Mouse (Mus musculus): ENCODE results near the gene Zc3h18. TPM values are rescaled to one million over a fixed set of nuclear protein-coding genes. Genes with fewer than 3 reads are reported as not detected.

The Zc3h18 gene
- polyA plus RNA-seq, 1 experiment: 66.3 TPM

DNA sequence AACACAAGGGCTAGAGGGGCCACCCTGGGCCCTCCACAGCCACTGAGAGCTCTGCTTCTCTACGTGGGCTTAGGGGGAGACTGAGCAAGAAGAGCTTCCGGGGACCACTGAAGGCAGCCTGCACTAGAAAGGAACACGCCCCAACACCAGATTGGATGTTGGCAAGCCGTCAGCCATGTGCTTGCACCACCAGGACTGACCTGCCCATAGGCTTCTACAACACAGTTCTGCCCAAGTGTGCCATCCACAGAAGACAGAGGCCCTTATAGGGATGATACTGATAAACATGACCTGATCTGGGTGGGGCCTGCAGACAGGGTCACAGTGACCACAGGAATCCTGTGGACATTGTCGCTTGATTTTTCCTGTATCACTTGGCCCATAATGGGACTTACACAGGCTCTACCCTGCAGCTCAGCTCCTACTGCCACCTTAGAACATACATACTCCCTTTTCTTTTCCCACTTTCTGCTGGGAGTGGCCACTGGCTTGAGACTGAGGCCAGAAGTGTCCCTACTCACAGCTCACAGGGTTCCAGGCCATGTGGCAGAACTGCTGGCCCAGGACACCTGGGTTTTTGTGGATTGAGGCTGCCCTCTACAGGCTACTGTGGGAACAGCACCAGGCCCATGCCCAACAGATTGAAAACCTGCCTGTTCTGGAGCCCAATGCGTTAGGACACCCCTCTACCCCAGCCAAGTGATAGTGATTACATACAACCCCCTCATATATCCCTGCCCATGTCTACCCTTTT is 43.5 kb upstream of the Zc3h18 start:
- Histone ChIP-seq H3K27ac (ENCODE audit: control insufficient read depth, insufficient read depth, low read length) (no peak overlapping the region), H3K4me3 (ENCODE audit: control insufficient read depth, insufficient read depth, low read length) (no peak overlapping the region), H3K36me3 (ENCODE audit: control insufficient read depth, insufficient read depth, low read length) (peaks cover 40% of the 10 kb centered on the region), H3K27me3 (ENCODE audit: control insufficient read depth, insufficient read depth, low read length) (no peaks in the 10 kb centered on the region), H3K4me1 (replicated peaks; ENCODE audit: control insufficient read depth, insufficient read depth, low read length) (peaks cover 7% of the 10 kb centered on the region)
- TF ChIP-seq POLR2A (IDR thresholded peaks at IDR 0.05; ENCODE audit: control insufficient read depth, extremely low read depth, insufficient read depth, low read length, poor library complexity) (no peak), CTCF (IDR thresholded peaks at IDR 0.05; ENCODE audit: borderline replicate concordance, control insufficient read depth, extremely low read depth, insufficient read depth, low read length, poor library complexity) (peak; percentile 92)
- DNase-seq: peak; percentile 85
- WGBS: 81% methylated on average over 6 of the region's 6 CpGs

GRCm38 (mm10) chr8:122333531-122333930 is 42.9 kb upstream of the Zc3h18 start:
- WGBS: 97% methylated on average over 7 of the region's 7 CpGs
- H3K4me1 ChIP-seq (replicated peaks; ENCODE audit: control insufficient read depth, insufficient read depth, low read length): peaks cover 7% of the 10 kb centered on the region
- peaks cover 40% of the 10 kb centered on the region for H3K36me3 ChIP-seq (ENCODE audit: control insufficient read depth, insufficient read depth, low read length)
- H3K27ac ChIP-seq (ENCODE audit: control insufficient read depth, insufficient read depth, low read length): no peak overlapping the region
- no peak overlapping the region for H3K4me3 ChIP-seq (ENCODE audit: control insufficient read depth, insufficient read depth, low read length)
- H3K27me3 ChIP-seq (ENCODE audit: control insufficient read depth, insufficient read depth, low read length): no peaks in the 10 kb centered on the region
- no peak for DNase-seq
- TF ChIP-seq CTCF (IDR thresholded peaks at IDR 0.05; ENCODE audit: borderline replicate concordance, control insufficient read depth, extremely low read depth, insufficient read depth, low read length, poor library complexity): no peak
- TF ChIP-seq POLR2A (IDR thresholded peaks at IDR 0.05; ENCODE audit: control insufficient read depth, extremely low read depth, insufficient read depth, low read length, poor library complexity): no peak

DNA sequence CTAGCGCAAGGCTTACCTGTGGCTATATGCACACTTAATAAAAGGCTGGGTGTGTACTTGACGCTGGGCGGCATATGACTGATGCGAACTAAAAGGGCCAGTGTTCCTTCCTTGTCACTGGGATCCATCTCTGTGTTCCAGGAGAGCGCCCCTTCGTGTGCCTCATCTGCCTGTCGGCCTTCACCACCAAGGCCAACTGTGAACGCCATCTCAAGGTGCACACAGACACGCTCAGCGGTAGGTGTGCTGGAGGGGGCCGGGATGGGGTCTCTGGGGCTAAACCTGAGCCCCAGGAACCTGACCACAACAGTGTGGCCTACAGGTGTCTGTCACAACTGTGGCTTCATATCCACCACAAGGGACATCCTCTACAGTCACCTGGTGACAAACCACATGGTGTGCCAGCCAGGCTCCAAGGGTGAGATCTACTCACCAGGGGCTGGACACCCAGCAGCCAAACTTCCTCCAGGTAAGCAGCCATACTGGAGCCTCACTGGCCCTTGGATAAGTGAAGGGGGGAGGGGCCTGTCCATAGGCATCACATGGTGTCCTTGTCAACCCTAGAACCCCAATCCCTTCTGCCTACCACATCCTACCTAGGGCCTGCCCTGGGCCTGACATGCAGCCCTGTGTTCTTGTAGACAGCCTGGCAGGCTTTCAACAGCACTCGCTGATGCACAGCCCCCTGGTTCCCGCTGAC is 41.5 kb upstream of the Zc3h18 start:
- Histone ChIP-seq H3K27me3 (ENCODE audit: control insufficient read depth, insufficient read depth, low read length) (no peaks in the 10 kb centered on the region), H3K4me3 (ENCODE audit: control insufficient read depth, insufficient read depth, low read length) (no peak overlapping the region), H3K4me1 (replicated peaks; ENCODE audit: control insufficient read depth, insufficient read depth, low read length) (peaks cover 7% of the 10 kb centered on the region), H3K36me3 (ENCODE audit: control insufficient read depth, insufficient read depth, low read length) (peaks cover 40% of the 10 kb centered on the region), H3K27ac (ENCODE audit: control insufficient read depth, insufficient read depth, low read length) (no peak overlapping the region)
- WGBS: 96% methylated on average over 13 of the region's 13 CpGs
- no peak for DNase-seq
- TF ChIP-seq POLR2A (IDR thresholded peaks at IDR 0.05; ENCODE audit: control insufficient read depth, extremely low read depth, insufficient read depth, low read length, poor library complexity) (no peak), CTCF (IDR thresholded peaks at IDR 0.05; ENCODE audit: borderline replicate concordance, control insufficient read depth, extremely low read depth, insufficient read depth, low read length, poor library complexity) (no peak)

- Histone ChIP-seq H3K4me1 (replicated peaks; ENCODE audit: control insufficient read depth, insufficient read depth, low read length) (peaks cover 7% of the 10 kb centered on the region), H3K27ac (ENCODE audit: control insufficient read depth, insufficient read depth, low read length) (no peak overlapping the region), H3K36me3 (ENCODE audit: control insufficient read depth, insufficient read depth, low read length) (peaks cover 40% of the 10 kb centered on the region), H3K27me3 (ENCODE audit: control insufficient read depth, insufficient read depth, low read length) (no peaks in the 10 kb centered on the region), H3K4me3 (ENCODE audit: control insufficient read depth, insufficient read depth, low read length) (no peak overlapping the region)
- TF ChIP-seq POLR2A (IDR thresholded peaks at IDR 0.05; ENCODE audit: control insufficient read depth, extremely low read depth, insufficient read depth, low read length, poor library complexity) (no peak), CTCF (IDR thresholded peaks at IDR 0.05; ENCODE audit: borderline replicate concordance, control insufficient read depth, extremely low read depth, insufficient read depth, low read length, poor library complexity) (no peak)
- 97% methylated on average over 57 of the region's 57 CpGs for WGBS
- DNase-seq: no peak
Observed at GRCm38 (mm10) chr8:122335638-122336250, 40.7 kb upstream of the Zc3h18 start.

- no peak overlapping the region for H3K4me3 ChIP-seq (ENCODE audit: control insufficient read depth, insufficient read depth, low read length)
- DNase-seq: no peak
- H3K27me3 ChIP-seq (ENCODE audit: control insufficient read depth, insufficient read depth, low read length): no peaks in the 10 kb centered on the region
- TF ChIP-seq POLR2A (IDR thresholded peaks at IDR 0.05; ENCODE audit: control insufficient read depth, extremely low read depth, insufficient read depth, low read length, poor library complexity) (no peak), CTCF (IDR thresholded peaks at IDR 0.05; ENCODE audit: borderline replicate concordance, control insufficient read depth, extremely low read depth, insufficient read depth, low read length, poor library complexity) (no peak)
- peaks cover 40% of the 10 kb centered on the region for H3K36me3 ChIP-seq (ENCODE audit: control insufficient read depth, insufficient read depth, low read length)
- WGBS: 97% methylated on average over 81 of the region's 81 CpGs
- H3K4me1 ChIP-seq (replicated peaks; ENCODE audit: control insufficient read depth, insufficient read depth, low read length): peaks cover 1% of the 10 kb centered on the region
- H3K27ac ChIP-seq (ENCODE audit: control insufficient read depth, insufficient read depth, low read length): no peak overlapping the region
Observed at GRCm38 (mm10) chr8:122336251-122336910, 40.0 kb upstream of the Zc3h18 start.

DNA sequence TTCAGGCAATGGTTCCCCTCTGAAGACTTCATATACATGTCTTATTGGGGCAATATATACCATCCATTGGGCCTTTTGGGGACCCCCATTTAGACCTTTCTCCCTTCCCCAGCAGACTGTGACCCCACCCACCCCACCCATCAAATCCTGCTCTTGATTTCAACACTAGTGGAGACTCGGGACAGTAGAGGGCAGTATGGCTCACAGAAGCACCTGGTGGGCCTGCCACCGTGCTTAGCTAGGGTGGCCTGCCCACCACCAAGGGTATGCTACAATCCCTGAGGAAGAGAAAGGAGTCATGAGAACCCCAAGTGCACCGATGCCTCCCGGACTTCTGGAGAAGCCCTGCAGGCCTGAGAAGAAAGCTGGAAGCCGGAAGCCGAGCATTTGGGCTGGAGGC is 37.6 kb upstream of the Zc3h18 start:
- no peak for DNase-seq
- Histone ChIP-seq H3K27me3 (ENCODE audit: control insufficient read depth, insufficient read depth, low read length) (no peaks in the 10 kb centered on the region), H3K36me3 (ENCODE audit: control insufficient read depth, insufficient read depth, low read length) (peaks cover 36% of the 10 kb centered on the region), H3K4me1 (replicated peaks; ENCODE audit: control insufficient read depth, insufficient read depth, low read length) (peaks cover 12% of the 10 kb centered on the region), H3K27ac (ENCODE audit: control insufficient read depth, insufficient read depth, low read length) (no peak overlapping the region), H3K4me3 (ENCODE audit: control insufficient read depth, insufficient read depth, low read length) (no peak overlapping the region)
- TF ChIP-seq CTCF (IDR thresholded peaks at IDR 0.05; ENCODE audit: borderline replicate concordance, control insufficient read depth, extremely low read depth, insufficient read depth, low read length, poor library complexity): no peak
- TF ChIP-seq POLR2A (IDR thresholded peaks at IDR 0.05; ENCODE audit: control insufficient read depth, extremely low read depth, insufficient read depth, low read length, poor library complexity): no peak
- WGBS: 76% methylated on average over 6 of the region's 6 CpGs

Measured in thymus, adult 2 months (tissue).